Mouse (Mus musculus) spleen, adult 2 months (tissue): ENCODE results near the gene Gm45837.

Experiments
- CTCF ChIP-seq: fragments of 200-500 bp; IDR thresholded peaks from 2 replicates; pipeline ENCODE4 v1.5.1; 2011; ENCODE audit warnings: mild to moderate bottlenecking, inconsistent platforms; ENCODE audit not compliant: insufficient read depth, insufficient read length, insufficient replicate concordance; ENCODE audit errors: extremely low read depth
- POLR2A ChIP-seq: fragments of 200-500 bp; IDR thresholded peaks from 2 replicates; pipeline ENCODE4 v1.6.1; 2011; ENCODE audit warnings: low read depth, low read length, inconsistent platforms

GRCm38 (mm10) chr7:101457283-101457682 lies 46.6 kb downstream of the Gm45837 start:
- no peak for TF ChIP-seq CTCF
- no peak for TF ChIP-seq POLR2A
